Mouse (Mus musculus) lung, adult 2 months (tissue): ENCODE measurements around the gene Rad51c.

Experiments
- CTCF ChIP-seq: fragments of 200-500 bp; IDR thresholded peaks from 2 replicates; pipeline ENCODE4 v1.5.1; 2011; ENCODE audit warnings: mild to moderate bottlenecking, low read length, control low read depth; ENCODE audit not compliant: insufficient read depth
- POLR2A ChIP-seq: fragments of 200-500 bp; IDR thresholded peaks from 2 replicates; pipeline ENCODE4 v1.6.1; 2011; ENCODE audit warnings: low read depth, mild to moderate bottlenecking, control low read depth, low read length, borderline replicate concordance; ENCODE audit errors: extremely low read depth

- TF ChIP-seq CTCF = no peak
- TF ChIP-seq POLR2A = no peak
Measured at GRCm38 (mm10) chr11:87427273-87428050, 22.7 kb upstream of the Rad51c start.
